Mouse (Mus musculus) intestine, postnatal 0 days (tissue): ENCODE measurements around the gene Hscb. TPM values are rescaled to one million over a fixed set of nuclear protein-coding genes. Genes with fewer than 3 reads are reported as not detected.

Experiments
- ATAC-seq: fragments of 200-750 bp; cut with Nextera tagmentation; 2 replicates; pipeline ENCODE4 v1.8.0; 2017; ENCODE audit warnings: mild to moderate bottlenecking, moderate TSS enrichment, moderate library complexity
- H3K27ac ChIP-seq: fragments of 300-500 bp; sonication (generic); 2 replicates; pipeline ENCODE4 v1.5.1; 2014; ENCODE audit warnings: mild to moderate bottlenecking, low read depth, low read length, moderate library complexity
- H3K27me3 ChIP-seq: fragments of 300-500 bp; sonication (generic); replicated peaks from 2 replicates; pipeline ENCODE4 v1.6.1; 2014; ENCODE audit warnings: low read length, mixed read lengths; ENCODE audit not compliant: control insufficient read depth, insufficient read depth
- H3K36me3 ChIP-seq: fragments of 300-500 bp; sonication (generic); 2 replicates; pipeline ENCODE4 v1.6.1; 2014; ENCODE audit warnings: mild to moderate bottlenecking, moderate library complexity; ENCODE audit not compliant: control insufficient read depth, insufficient read depth
- H3K4me1 ChIP-seq: fragments of 300-500 bp; sonication (generic); replicated peaks from 2 replicates; pipeline ENCODE4 v1.6.1; 2014; ENCODE audit warnings: antibody characterized with exemption, low read length, mixed read lengths; ENCODE audit not compliant: control insufficient read depth, insufficient read depth
- H3K4me2 ChIP-seq: fragments of 300-500 bp; sonication (generic); replicated peaks from 2 replicates; pipeline ENCODE4 v1.6.1; 2014; ENCODE audit warnings: low read depth, mild to moderate bottlenecking, moderate library complexity
- H3K4me3 ChIP-seq: fragments of 300-500 bp; sonication (generic); 2 replicates; pipeline ENCODE4 v1.5.1; 2014; ENCODE audit warnings: low read depth, low read length
- H3K9ac ChIP-seq: fragments of 300-500 bp; sonication (generic); 2 replicates; pipeline ENCODE4 v1.6.1; 2014; ENCODE audit warnings: mild to moderate bottlenecking, low read depth, low read length
- H3K9me3 ChIP-seq: fragments of 300-500 bp; sonication (generic); 2 replicates; pipeline ENCODE4 v1.6.1; 2016; ENCODE audit warnings: mixed run types; ENCODE audit not compliant: control insufficient read depth
- CTCF ChIP-seq: sonication (generic); IDR thresholded peaks from 2 replicates; pipeline ENCODE4 v1.5.1; 2016; ENCODE audit warnings: low read depth, mild to moderate bottlenecking, control low read depth, antibody characterized with exemption, moderate library complexity
- WGBS: fragments of 180-500 bp; shearing (Covaris S2); extraction: QIAGEN DNeasy Blood & Tissue Kit; methylation state at CpG from one replicate; pipeline ENCODE4 v1.1.7; 2014; 5-methylcytosine and 5-hydroxymethylcytosine counted together
- polyA plus RNA-seq: library from polyadenylated mRNA; unstranded; fragments of >200 nt; fragmentation: Nextera tagmentation; extraction: Ambion mirVana; gene quantifications from 2 replicates; pipeline ENCODE4 v1.2.1, GENCODE M21; 2015

Hscb gene
- polyA plus RNA-seq, 1 experiment from 2014 or later: 50.0 TPM

DNA sequence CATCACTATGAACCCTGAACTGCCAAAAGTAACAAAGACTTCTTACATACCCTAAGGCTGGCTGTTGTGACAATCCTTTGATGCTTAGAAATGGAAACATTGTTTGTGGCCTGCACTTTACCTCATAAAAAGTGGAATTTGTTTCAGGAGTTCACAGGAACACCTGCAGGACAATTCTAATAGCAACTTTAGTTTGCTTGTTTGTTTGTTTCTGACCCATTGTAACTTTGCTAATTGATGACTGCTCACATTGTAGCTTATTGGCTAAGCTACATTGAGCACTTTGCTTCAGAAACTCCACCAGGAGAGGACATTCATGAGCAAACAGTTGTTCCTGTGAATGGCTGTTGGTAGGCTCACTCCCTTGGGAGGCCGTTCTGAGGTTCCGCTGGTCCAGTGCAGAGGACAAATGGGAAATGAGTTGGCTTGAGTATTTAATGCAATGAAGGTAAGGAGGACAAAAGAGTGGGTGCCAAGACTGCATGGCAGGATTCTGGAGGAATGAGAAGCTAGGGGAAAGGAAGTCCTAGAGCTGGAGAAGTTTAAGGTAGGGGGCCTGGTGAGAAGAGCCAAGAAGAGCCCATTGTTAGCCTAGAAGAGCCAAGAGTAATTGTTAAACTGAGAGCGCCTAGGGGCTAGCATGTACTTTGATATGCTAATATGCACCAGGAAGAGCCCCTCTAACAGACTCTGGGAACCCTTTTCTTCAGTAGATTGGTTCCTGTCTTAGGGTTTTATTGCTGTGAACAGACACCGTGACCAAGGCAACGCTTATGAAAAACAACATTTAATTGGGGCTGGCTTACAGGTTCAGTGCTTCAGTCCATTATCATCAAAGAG is 38.3 kb upstream of the Hscb start:
- Histone ChIP-seq H3K27ac (no peak overlapping the region), H3K27me3 (no peaks in the 10 kb centered on the region), H3K36me3 (peaks cover 6% of the 10 kb centered on the region; the same call in 1 of the 2 replicates), H3K4me3 (no peak overlapping the region), H3K4me1 (no peaks in the 10 kb centered on the region), H3K9ac (no peak overlapping the region), H3K9me3 (no peaks in the 10 kb centered on the region), H3K4me2 (no peak overlapping the region)
- 90% methylated on average over 5 of the region's 5 CpGs for WGBS
- ATAC-seq: no peak
- TF ChIP-seq CTCF: no peak

DNA sequence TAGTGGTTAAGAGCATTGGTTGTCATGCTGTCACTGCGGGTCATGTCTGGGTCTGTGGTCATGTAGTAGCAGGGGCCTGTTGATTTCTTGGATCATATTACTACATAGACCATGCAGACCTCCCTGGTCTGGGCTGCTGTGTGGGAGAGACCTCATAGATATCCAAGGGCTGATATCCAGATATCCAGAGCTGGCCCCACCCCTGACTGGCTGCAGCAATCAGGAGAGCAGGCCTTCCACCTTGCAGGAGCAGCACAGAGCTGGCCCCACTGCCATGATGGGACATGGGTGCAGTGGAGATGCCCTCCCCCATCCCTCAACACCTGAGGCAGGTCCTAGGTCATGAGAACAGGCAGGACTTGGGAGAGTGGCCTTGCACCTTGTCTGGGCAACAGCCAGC is 35.7 kb upstream of the Hscb start:
- TF ChIP-seq CTCF: no peak
- H3K4me2 ChIP-seq: no peak overlapping the region
- no peak overlapping the region for H3K27ac ChIP-seq
- no peaks in the 10 kb centered on the region for H3K9me3 ChIP-seq
- 90% methylated on average over 1 of the region's 1 CpGs for WGBS
- H3K27me3 ChIP-seq: no peaks in the 10 kb centered on the region
- no peak overlapping the region for H3K9ac ChIP-seq
- peaks cover 22% of the 10 kb centered on the region for H3K36me3 ChIP-seq
- ATAC-seq: no peak
- H3K4me1 ChIP-seq: no peaks in the 10 kb centered on the region
- H3K4me3 ChIP-seq: no peak overlapping the region

DNA sequence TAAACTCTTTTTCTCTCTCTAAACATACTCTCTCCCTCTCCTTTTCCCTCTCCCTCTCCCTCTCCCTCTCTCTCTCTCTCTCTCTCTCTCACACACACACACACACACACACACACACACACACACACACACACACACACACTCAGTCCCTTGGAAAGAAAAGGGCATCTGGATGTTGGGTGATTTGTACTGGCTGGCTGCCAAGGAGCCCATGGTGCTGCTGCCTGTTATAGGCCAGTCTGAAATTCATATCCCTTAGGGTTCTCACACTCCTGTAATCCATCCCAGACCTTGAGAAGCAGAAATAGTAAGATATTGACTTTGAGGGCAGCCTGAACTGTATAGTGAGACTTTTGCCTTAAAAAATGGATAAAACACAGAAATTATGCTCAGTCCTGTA is 35.1 kb upstream of the Hscb start:
- Histone ChIP-seq H3K9me3 (no peaks in the 10 kb centered on the region), H3K27me3 (no peaks in the 10 kb centered on the region), H3K4me1 (no peaks in the 10 kb centered on the region), H3K9ac (no peak overlapping the region), H3K27ac (no peak overlapping the region), H3K4me2 (no peak overlapping the region), H3K36me3 (peaks cover 25% of the 10 kb centered on the region), H3K4me3 (no peak overlapping the region)
- TF ChIP-seq CTCF: no peak
- ATAC-seq: no peak

DNA sequence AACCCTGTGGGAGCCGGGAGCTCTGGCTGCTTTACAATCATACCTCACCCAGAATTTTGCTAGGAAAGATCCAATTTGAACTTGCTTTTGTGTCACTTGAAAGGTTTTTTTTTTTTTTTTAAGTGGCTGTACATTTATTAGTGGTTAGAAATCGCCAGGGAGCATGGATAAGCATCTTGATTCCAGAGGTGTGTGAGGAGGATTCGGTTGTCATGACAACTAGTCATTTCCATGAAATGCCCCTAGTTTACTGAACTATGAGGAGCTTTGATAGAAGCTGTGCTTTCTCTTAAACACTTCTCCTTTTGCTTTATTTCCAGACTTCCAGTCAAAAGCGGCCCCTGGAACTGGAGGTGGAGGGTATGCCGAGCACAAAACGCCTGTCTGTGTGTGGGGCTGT is 33.6 kb upstream of the Hscb start:
- Histone ChIP-seq H3K4me1 (no peaks in the 10 kb centered on the region), H3K4me2 (no peak overlapping the region), H3K9ac (no peak overlapping the region), H3K27me3 (no peaks in the 10 kb centered on the region), H3K27ac (no peak overlapping the region), H3K4me3 (no peak overlapping the region), H3K36me3 (peaks cover 25% of the 10 kb centered on the region), H3K9me3 (no peaks in the 10 kb centered on the region)
- TF ChIP-seq CTCF: no peak
- 86% methylated on average over 6 of the region's 6 CpGs for WGBS
- ATAC-seq: no peak

DNA sequence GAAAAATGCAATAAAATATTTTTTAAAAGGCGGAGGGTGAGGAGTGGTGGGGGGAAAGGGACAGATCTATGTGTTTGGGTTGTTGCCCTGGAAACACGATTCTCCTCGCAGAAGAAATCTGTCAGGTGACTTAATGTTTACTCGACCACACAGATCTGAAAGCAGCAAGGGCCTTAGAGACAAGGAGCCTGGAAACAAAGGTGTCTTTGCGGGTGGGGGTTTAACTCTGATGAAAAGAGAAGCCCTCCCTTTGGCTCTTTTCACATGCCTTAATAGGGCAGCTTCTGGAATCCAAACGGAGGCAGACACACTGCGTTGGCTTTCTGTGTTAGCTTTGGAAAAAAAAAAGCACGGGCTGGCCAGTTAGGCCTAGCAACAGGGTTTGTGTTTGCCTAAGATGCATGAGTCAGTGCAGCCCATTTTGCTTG is 29.7 kb upstream of the Hscb start:
- no peak for TF ChIP-seq CTCF
- H3K4me3 ChIP-seq: no peak overlapping the region
- H3K36me3 ChIP-seq: peaks cover 26% of the 10 kb centered on the region
- H3K27me3 ChIP-seq: no peaks in the 10 kb centered on the region
- H3K4me2 ChIP-seq: no peak overlapping the region
- H3K4me1 ChIP-seq: no peaks in the 10 kb centered on the region
- H3K27ac ChIP-seq: no peak overlapping the region
- H3K9me3 ChIP-seq: no peaks in the 10 kb centered on the region
- WGBS: 23% methylated on average over 8 of the region's 8 CpGs
- no peak overlapping the region for H3K9ac ChIP-seq
- ATAC-seq: no peak

DNA sequence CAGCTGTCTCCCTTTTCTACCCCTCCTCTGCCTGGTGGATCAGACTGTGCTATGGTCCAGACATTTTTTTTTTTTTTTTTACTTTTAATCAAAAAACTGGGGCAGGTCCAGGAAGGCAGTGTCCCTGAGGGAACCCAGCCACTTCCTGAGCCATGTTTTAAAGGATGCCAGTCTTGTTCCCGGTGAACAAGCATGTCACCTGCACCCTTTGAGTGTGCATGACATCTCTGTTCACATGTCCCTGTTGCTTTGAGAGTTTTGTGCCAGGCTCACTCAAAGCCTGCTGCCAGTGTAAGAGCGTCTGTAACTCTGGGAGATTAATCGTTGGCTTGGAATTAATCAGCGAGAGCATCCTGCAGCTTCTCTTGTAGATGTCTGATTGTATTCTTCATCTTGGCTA is 28.9 kb upstream of the Hscb start:
- no peak for TF ChIP-seq CTCF
- H3K4me3 ChIP-seq: no peak overlapping the region
- no peak for ATAC-seq
- H3K27ac ChIP-seq: no peak overlapping the region
- no peak overlapping the region for H3K4me2 ChIP-seq
- no peaks in the 10 kb centered on the region for H3K4me1 ChIP-seq
- peaks cover 34% of the 10 kb centered on the region for H3K36me3 ChIP-seq
- H3K27me3 ChIP-seq: no peaks in the 10 kb centered on the region
- WGBS: 75% methylated on average over 4 of the region's 4 CpGs
- H3K9me3 ChIP-seq: no peaks in the 10 kb centered on the region
- H3K9ac ChIP-seq: no peak overlapping the region
